In the genomic region with DNA sequence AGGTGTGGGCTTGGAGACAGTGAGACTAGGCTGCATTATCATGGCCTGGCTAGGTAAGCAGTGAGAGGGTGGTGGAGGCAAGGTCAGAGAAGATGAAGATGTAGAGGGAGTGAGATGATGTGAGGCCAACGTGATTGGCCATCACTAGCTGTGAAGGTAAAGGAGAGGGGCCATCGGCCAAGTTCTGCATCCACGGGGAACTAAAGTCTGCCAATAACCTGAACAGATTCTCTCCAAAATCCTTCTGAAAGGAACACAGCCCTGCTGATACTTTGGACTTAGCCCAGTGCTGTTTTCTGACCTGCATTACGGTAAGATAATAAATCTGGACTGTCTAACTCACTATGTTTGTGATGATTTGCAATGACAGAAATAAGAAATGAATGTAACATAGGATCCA, we compare ENCODE assay signal across 8 mouse cellular contexts.
"Had no signal": no experiment of that assay in that cellular context is flagged by ENCODE, and none has a peak within 500 bp of the region (broad histone marks: within the 10 kb centered on the region; RNA-seq: fewer than 3 reads in every experiment).

No protein-coding gene starts in this region.

- DNase-seq: kidney, postnatal 25 days; layer of hippocampus, adult 9-11 months; lung, embryonic 14.5 days; lung, postnatal 10 days; retina, postnatal 1 day; right cerebral cortex, postnatal 4 days; thymus, adult 2 months; thymus, postnatal 25 days had no signal
